Mouse (Mus musculus) megakaryocyte-erythroid progenitor cell, adult 5-6 weeks (primary cell): ENCODE results near the gene Fstl1. TPM values are rescaled to one million over a fixed set of nuclear protein-coding genes. Genes with fewer than 3 reads are reported as not detected.
A peak's percentile ranks its signal among the peaks of the same experiment; 100 is the strongest.

Source experiments
- ATAC-seq: replicated peaks from 2 replicates; pipeline ENCODE4 v1.8.0; 2016; ENCODE audit warnings: mild to moderate bottlenecking, inconsistent platforms; ENCODE audit not compliant: severe bottlenecking, poor library complexity, low FRiP score, low TSS enrichment
- total RNA-seq, 2 experiments: library from RNA; stranded (forward) in 1 of 2; stranded (reverse) in 1 of 2; fragments of 200-1000, 215-1000 nt in 1 of 2; fragments of >200 nt in 1 of 2; fragmentation: Nextera tagmentation in 1 of 2; gene quantifications; 2 replicates each; pipeline ENCODE4 v1.2.3; 2014 to 2017

Gene Fstl1
- total RNA-seq (2014; fragmentation: Nextera tagmentation) (2.1 TPM in 1 of 2 replicates, not detected in the other), total RNA-seq (2017) (0.23 and 0.42 TPM in 2 replicates)

GRCm38 (mm10) chr16:37776860-37777651, at the start of gene Fstl1:
Gene Fstl1 (plus strand): TSS chr16:37776873.
- ATAC-seq, result 0 out of 2 replicates have a peak, but pooled peaks have one; percentile 44

- ATAC-seq, result no peak
These were observed 48.0 kb upstream of the Fstl1 start for GRCm38 (mm10) chr16:37728674-37729073.

- no peak for ATAC-seq
These were observed 47.1 kb upstream of the Fstl1 start for GRCm38 (mm10) chr16:37729381-37730150.

- ATAC-seq, result no peak
These were observed 46.3 kb upstream of the Fstl1 start for GRCm38 (mm10) chr16:37730293-37730835.

- no peak for ATAC-seq
These were observed 45.2 kb upstream of the Fstl1 start for GRCm38 (mm10) chr16:37731431-37731830.

- ATAC-seq, result no peak
These were observed 44.5 kb upstream of the Fstl1 start for GRCm38 (mm10) chr16:37732023-37732761.

GRCm38 (mm10) chr16:37740076-37740475, 36.6 kb upstream of the Fstl1 start:
- ATAC-seq, result no peak

GRCm38 (mm10) chr16:37742266-37742665, 34.4 kb upstream of the Fstl1 start:
- ATAC-seq, result no peak

- ATAC-seq, result no peak
These were observed 23.8 kb upstream of the Fstl1 start for GRCm38 (mm10) chr16:37752876-37753275.

- ATAC-seq, result no peak
These were observed 22.9 kb upstream of the Fstl1 start for GRCm38 (mm10) chr16:37753809-37754208.

- ATAC-seq, result no peak
These were observed 22.2 kb upstream of the Fstl1 start for GRCm38 (mm10) chr16:37754483-37754882.

- ATAC-seq, result no peak
These were observed 19.4 kb upstream of the Fstl1 start for GRCm38 (mm10) chr16:37757223-37757622.

GRCm38 (mm10) chr16:37763797-37764196, 12.9 kb upstream of the Fstl1 start:
- ATAC-seq, result no peak

GRCm38 (mm10) chr16:37776166-37776859, 360 bp upstream of the Fstl1 start:
- ATAC-seq, result no peak

- no peak for ATAC-seq
These were observed 1.3 kb downstream of the Fstl1 start for GRCm38 (mm10) chr16:37777796-37778475.

- no peak for ATAC-seq
These were observed 1.9 kb downstream of the Fstl1 start for GRCm38 (mm10) chr16:37778529-37778928.

GRCm38 (mm10) chr16:37779651-37780280, 3.1 kb downstream of the Fstl1 start:
- no peak for ATAC-seq

GRCm38 (mm10) chr16:37780386-37780785, 3.7 kb downstream of the Fstl1 start:
- no peak for ATAC-seq
